Mouse (Mus musculus): ENCODE results near the gene Mybpc2. TPM values are rescaled to one million over a fixed set of nuclear protein-coding genes. Genes with fewer than 3 reads are reported as not detected.

The Mybpc2 gene
- total RNA-seq, 2 experiments from 2014 or later = 0.10 TPM; not detected in 1

- DNase-seq (ENCODE audit: low spot score in 2 of 2) = no peak
These were observed 2.1 kb upstream of the Mybpc2 start for GRCm38 (mm10) chr7:44526414-44527154.

DNA sequence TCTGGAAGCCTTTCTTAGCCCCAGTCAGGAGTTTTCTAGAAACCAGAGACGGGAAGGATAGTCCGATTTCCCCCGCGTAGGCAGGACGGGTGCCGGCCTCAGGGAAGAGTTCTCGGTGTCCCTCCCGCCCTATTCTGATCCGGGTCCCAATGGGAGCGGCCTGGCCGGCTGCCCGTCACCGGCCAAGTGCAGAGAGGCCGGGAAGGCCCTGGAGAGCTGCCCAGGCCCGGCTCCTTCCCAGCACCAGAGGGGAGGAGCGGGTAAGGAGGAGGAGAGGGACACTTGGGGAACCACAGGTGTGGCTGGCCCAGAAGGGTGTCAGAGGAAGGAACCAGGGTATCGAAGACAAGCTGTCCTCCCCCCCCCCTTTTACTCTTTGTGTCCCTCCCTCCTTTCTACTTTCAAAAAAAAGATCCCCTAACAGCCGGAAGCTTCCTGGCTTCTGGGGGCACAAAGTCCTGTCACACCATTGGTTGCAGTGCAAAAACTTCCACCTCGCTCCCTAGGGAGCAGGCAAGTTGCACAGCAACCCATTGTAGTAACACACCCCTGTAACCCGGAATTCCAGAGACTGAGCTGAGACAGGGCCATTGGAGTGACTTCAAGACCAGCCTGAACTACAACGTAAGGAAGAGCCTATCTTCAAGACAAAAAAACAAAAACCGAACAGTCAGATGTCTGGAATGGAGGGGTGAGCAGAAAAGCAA lies 823 bp upstream of the Mybpc2 start:
- DNase-seq (ENCODE audit: low spot score in 2 of 2) = peak; percentile 19 to 55

DNA sequence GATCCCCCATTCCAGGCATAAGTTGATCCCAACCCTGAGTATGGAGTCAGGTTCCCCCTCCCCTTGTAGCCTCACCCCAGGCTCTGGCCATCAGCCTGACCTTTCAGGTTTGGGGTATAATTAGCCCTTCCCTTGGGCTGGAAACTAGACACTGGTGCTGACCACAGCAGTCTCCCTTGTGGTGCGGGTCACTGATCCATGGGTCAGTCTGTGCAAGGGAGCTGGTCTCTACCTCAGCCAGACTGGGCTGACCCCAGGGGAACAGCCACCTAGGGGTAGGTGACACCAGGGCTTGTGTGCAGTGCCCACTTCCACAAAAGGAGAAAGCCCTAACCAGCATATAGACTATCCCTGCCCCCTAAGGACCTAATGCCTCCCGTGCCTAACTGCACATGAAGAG lies 1.4 kb downstream of the Mybpc2 start:
- no peak for DNase-seq (ENCODE audit: low spot score in 2 of 2)

DNA sequence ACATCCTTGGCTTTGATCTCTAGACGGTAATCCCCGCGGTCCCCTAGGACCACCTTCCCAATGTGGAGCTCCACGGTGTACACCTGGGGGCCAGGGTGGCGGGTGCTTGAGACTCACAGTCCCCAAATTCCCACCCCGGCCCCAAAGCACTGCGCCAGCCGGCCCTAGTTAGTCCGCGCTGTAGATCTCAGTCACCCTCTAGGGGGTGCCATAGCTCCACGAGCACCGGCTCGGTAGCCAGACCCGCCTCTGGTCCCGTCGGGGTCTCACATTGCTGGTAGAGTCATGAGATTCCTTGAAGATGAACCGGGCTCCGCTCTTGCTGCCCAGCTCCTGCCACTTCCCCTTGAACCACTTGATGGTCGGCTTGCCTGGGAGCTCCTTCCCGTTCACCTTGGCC lies 2.7 kb downstream of the Mybpc2 start:
- DNase-seq (ENCODE audit: low spot score in 2 of 2) = peak; percentile 40 to 48

DNA sequence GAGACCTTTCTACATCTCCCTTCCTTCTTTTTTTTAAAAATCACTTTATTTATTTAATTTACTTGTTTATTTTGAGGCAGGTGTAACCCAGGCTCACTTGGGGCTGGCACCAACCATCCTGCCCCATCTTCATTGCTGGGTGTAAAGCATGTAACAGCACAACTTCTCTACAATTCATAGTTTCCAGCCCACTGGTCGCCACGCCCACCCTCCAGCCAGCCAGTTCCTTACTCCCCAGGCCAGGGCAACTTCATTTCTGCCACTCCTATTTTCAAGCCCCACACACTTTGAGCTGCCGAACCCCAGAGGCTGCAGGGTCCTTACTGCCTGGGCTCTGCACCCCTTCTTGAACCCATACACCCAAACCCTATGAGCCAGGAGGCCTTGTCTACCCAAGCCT lies 3.5 kb downstream of the Mybpc2 start:
- no peak for DNase-seq (ENCODE audit: low spot score in 2 of 2)

DNA sequence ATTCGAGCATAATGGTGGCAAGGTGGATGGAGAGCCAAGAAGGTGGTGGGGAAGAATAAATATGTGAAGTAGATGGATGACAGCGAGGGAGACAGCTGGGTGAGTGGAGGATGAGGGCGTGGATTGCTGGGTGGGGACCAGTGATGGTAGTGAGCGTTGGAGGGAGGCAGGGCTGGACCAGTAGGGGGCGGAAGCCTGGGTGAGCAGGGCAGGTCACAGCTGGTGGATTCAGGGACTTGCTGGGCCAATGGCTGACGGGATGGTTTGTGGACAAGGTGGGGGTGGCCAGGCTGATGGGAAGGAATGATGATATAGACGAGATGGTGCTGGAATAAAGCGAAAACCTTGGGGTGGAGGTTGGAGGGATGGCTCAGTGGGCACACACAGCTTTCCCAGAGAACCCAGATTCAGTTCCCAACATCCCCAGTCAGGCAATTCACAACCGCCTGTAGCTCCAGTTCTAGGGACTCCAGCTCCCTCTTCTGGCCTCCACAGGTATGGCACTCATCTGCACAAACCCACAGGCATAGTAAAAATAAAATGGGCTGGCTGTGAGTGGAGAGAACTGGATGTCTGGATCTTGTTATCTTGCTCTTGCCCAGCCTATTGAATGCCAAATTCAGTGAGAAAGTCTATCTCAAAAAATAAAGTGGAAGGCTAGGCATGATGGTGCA lies 5.1 kb downstream of the Mybpc2 start:
- no peak for DNase-seq (ENCODE audit: low spot score in 2 of 2)

DNA sequence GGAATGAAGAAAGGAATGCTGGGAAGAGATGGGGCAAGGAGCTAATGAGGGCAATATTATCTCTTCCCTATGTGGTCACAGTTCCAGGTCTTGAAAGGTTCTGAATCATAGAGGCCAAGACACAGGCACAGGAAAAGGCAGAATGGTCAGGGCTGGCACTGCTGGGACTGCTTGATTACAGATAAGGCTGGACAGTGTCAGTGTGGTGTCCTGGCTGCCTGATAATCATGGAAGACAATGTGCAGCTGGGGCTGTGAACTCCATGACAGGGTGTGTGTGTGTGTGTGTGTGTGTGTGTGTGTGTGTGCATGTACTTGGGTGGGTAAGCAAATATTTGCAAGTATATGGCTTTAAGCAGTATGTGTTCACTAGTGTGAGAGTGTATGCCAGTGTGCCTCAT lies 17.0 kb downstream of the Mybpc2 start:
- DNase-seq (ENCODE audit: low spot score in 2 of 2) = no peak

DNA sequence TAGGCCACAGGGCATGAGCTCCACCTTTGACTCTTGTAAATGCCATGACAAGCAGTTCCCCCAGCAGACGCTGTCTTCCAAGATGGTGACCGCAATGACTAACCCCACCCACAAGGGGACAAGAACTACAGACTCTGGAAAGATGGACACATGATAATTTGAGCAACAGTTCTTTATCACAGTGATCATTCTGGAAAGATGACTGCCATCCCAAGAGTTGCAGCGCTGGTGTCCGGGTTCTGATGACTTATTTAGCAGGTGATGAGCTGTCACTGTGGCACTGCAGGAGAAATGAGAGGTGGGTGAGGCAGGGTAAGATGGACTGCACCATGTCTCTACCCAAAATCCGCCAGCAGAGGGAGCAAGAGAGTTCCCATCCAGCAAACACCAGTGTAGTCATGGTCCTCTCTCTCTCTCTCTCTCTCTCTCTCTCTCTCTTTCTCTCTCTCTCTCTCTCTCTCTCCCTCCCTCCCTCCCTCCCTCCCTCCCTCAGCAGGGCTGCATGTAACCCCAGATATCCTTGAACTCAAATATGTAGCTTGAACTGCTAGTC lies 22.8 kb downstream of the Mybpc2 start:
- DNase-seq (ENCODE audit: low spot score in 2 of 2) = peak; percentile 75 to 77

DNA sequence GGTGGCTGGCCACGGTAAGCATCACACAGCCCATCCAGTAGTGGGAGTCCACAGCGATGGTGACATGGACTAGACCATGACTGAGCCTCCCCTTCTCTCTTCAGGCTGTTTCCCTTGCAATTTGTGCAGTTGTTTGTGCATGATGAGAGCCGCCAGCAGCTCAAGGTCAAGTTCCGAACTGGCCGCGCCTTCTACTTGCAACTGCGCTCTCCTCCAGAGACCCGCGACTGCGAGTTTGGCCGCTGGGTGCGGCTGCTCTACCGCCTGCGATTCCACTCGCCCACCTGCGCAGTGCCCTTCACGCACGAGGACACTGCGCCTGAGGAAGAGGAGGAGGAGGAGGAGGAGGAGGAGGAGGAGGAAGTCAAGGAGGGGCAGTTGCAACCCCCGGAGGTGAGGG lies 24.4 kb downstream of the Mybpc2 start:
- no peak for DNase-seq (ENCODE audit: low spot score in 2 of 2)

GRCm38 (mm10) chr7:44498922-44499321 lies 25.5 kb downstream of the Mybpc2 start:
- DNase-seq (ENCODE audit: low spot score in 2 of 2) = no peak

GRCm38 (mm10) chr7:44497361-44498055 lies 26.9 kb downstream of the Mybpc2 start:
- no peak for DNase-seq (ENCODE audit: low spot score in 2 of 2)

GRCm38 (mm10) chr7:44496771-44497109 lies 27.7 kb downstream of the Mybpc2 start:
- DNase-seq (ENCODE audit: low spot score in 2 of 2) = no peak

DNA sequence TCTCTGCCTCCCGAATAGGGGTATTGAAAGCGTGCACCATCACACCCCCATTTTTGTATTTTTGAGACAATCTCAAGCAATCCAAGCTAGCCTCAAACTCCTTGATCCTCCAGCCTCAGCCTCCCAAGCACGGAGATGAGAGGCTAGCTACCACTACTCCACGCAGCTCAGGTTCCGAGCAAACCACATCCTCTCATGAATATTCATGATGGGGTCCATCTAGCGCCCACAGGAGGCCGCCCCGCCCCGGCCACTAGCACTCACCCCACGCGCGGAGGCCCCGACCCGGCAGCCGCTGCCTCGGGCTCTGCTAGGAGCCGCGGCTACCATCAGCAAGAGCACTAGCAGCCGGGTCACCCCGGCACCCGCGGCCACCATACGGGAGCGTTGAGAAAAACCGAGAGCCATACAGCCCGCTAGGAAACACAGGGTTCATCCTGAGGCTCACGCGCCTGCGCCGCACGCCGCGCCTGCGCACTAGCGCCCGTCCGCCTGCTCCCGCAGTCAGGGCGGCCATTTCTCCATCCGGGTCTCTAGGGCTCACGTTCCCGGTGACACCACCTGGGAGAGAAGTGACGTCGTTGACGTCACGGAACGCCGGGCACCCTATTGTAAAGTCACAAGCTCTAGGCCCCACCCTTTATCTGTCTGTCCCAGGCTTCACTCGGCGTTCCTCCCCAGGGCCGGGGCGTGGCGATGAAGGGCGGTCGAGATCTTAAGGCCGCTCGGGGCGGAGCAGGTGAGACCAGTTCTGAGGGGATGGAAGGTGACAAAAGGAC lies 28.3 kb downstream of the Mybpc2 start, which contains the start of the genes Emc10 and Fam71e1:
Gene Emc10 (minus strand): TSS at position 538 of the 779 bp plus-strand sequence.
Gene Fam71e1 (plus strand): TSS at position 590 of the 779 bp plus-strand sequence.
- DNase-seq (ENCODE audit: low spot score in 2 of 2) = peak; percentile 98 to 99

DNA sequence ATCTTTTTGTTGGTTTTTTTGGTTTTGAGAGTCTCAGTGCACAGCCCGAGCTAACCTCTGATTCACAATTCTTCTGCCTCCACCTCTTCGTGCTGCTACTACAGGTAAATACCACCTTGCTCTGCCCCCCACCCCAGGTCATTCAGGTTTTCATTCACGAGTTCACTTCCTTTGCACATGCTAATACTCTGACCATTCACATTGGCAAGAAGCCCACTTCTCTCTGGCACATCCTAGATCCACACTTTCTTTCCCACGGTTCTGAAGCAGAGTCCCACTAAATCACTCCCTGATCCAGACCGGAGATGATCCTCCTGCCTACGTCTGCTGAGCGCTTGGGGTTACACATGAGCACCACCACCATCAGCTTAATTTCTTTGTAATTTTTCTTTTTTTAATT lies 29.4 kb downstream of the Mybpc2 start:
- DNase-seq (ENCODE audit: low spot score in 2 of 2) = no peak

- no peak for DNase-seq (ENCODE audit: low spot score in 2 of 2)
These were observed 29.8 kb downstream of the Mybpc2 start for GRCm38 (mm10) chr7:44494681-44495080.

- DNase-seq (ENCODE audit: low spot score in 2 of 2) = no peak
These were observed 32.2 kb downstream of the Mybpc2 start for GRCm38 (mm10) chr7:44492166-44492826.

GRCm38 (mm10) chr7:44491391-44491790 lies 33.1 kb downstream of the Mybpc2 start:
- no peak for DNase-seq (ENCODE audit: low spot score in 2 of 2)

DNA sequence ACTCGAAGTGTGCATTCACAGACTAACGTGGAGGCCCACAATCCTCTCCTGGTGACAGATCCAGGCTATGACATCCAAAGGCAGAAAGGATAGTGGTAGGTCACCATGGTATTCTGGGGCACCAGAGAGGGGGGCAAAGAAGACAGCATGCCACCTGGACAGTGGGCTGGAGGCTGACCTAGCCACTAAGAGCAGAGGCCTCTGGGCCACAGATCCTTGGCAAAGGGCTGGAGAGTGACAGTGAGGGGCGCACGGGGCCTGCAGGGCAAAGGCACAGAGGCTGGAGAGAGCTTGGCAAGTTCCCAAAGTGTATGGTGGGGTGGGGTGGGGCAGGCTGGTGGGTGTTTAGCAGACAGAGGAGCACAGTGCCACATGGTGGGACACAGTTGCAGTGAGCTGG lies 34.2 kb downstream of the Mybpc2 start:
- no peak for DNase-seq (ENCODE audit: low spot score in 2 of 2)

DNA sequence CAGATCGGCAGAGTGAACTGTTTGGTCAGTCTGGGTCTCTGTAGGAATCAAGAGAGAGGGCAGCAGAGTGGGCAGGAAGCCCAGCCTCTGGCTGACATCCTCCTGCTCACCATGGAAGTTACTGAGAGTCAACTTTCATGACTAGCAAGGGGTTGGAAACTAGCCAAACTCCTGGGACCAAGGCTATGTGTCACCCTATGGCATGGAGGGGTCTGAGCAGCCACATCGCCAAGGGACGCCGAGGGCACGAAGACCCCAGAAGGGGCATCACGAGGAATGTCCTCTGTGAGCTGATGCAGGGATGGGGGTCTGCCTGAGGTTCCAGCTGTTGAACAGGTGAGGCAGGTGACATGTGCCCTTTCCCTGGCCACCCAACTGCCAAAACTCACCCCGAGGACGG lies 35.9 kb downstream of the Mybpc2 start:
- no peak for DNase-seq (ENCODE audit: low spot score in 2 of 2)

GRCm38 (mm10) chr7:44487936-44488335 lies 36.5 kb downstream of the Mybpc2 start:
- no peak for DNase-seq (ENCODE audit: low spot score in 2 of 2)
